Mouse (Mus musculus): ENCODE results near the gene Me1. TPM values are rescaled to one million over a fixed set of nuclear protein-coding genes. Genes with fewer than 3 reads are reported as not detected.

Me1 gene
- polyA plus RNA-seq, 1 experiment from 2014 or later = 12.4 TPM

DNA sequence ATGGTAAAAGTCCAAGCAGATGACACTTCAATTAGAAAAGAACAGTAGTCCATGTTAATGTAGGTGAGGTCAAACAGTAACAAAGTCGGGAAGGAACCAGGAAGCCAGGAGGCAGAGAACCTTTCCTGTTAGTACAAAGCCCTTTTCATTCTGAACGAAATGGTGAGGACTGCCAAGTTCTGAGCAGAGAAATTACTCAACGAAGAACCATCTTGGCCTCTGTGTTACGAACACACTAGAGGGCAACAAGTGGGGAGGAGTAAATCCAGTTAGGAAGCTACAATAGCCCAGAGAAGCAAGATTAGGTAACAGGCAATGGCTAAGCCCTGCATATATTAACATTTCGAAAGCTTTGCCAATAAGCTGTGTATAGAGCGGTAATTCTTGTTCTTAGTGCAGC lies 57.0 kb downstream of the Me1 start:
- no peak for DNase-seq (ENCODE audit: low spot score)
- 86% methylated on average over 6 of the region's 6 CpGs for WGBS
- no peak overlapping the region for H3K27ac ChIP-seq
- no peaks in the 10 kb centered on the region for H3K36me3 ChIP-seq
- H3K4me1 ChIP-seq (replicated peaks) = no peaks in the 10 kb centered on the region
- H3K9me3 ChIP-seq = no peaks in the 10 kb centered on the region
- H3K4me3 ChIP-seq = no peak overlapping the region
- no peaks in the 10 kb centered on the region for H3K27me3 ChIP-seq (ENCODE audit: insufficient read depth, poor library complexity, severe bottlenecking)

DNA sequence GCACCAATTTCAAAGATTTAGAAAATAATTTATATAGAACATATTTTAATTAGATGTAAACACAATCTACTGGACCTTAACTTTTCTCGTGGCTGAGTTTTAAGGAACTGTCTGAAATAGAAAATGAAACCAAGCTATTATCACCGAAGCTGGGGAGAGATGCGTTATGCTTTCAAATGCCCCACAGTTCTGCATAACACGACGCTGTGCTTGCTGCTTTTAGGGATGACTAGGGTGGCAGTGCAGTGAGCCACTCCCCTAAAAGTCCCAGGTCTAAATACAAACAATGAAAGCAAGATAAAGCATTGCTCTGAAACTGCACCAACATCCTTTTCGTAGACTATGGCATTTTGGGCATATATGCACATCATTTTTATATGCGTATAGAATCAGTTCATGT lies 64.6 kb downstream of the Me1 start:
- Histone ChIP-seq H3K36me3 (no peaks in the 10 kb centered on the region), H3K4me3 (no peak overlapping the region), H3K27ac (no peak overlapping the region), H3K27me3 (ENCODE audit: insufficient read depth, poor library complexity, severe bottlenecking) (no peaks in the 10 kb centered on the region), H3K4me1 (replicated peaks) (no peaks in the 10 kb centered on the region), H3K9me3 (no peaks in the 10 kb centered on the region)
- DNase-seq (ENCODE audit: low spot score) = no peak
- 88% methylated on average over 7 of the region's 7 CpGs for WGBS

DNA sequence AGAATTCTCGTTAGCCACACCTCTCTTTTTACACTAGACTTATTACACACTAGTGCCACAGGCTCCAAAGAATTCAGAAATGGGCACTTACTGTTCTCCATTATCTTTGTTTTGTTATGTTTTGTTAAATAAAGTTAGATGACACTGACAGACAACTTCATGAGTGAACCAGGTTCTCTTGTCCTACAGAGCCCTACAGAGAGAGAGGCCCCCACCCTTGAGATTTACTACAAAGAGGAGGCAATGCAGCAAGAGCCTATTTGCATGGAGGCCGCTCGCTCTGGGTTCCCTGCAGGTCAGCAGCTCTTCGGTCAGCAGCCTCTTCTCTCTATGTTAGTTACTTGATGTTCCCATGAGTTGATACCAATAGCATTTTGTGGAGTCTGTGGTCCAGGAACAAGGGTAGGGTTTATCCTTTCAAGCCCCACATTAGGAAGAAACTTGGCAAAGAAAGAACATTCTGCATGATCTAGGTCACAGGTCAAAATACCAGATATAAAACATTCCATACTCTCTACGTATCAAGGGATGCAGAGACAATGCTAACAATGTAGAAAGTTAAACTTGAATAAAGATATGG lies 65.3 kb downstream of the Me1 start:
- no peak for DNase-seq (ENCODE audit: low spot score)
- WGBS = 73% methylated on average over 5 of the region's 5 CpGs
- Histone ChIP-seq H3K36me3 (no peaks in the 10 kb centered on the region), H3K4me1 (replicated peaks) (no peaks in the 10 kb centered on the region), H3K4me3 (no peak overlapping the region), H3K27ac (no peak overlapping the region), H3K9me3 (no peaks in the 10 kb centered on the region), H3K27me3 (ENCODE audit: insufficient read depth, poor library complexity, severe bottlenecking) (no peaks in the 10 kb centered on the region)

DNA sequence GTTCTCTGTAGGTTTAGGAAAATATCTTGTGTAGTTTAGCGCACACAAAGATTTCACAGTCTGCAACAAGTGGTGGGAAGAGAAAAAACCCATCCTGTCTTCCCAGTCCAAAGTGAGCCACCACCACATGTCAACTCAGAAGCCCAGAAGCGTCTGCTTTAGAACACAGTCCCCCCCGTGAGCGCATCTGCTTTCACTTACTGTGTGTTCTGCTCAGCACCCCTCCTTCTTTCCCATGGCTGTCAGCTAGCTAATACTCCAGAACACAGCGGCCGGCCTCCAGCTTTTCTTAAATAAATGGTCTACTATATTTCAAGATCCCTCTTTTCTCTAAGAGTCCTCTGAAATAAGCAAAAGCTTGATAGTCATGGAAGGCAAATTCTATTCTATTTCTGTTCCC lies 66.4 kb downstream of the Me1 start:
- Histone ChIP-seq H3K36me3 (no peaks in the 10 kb centered on the region), H3K9me3 (no peaks in the 10 kb centered on the region), H3K27ac (no peak overlapping the region), H3K4me3 (no peak overlapping the region), H3K27me3 (ENCODE audit: insufficient read depth, poor library complexity, severe bottlenecking) (no peaks in the 10 kb centered on the region), H3K4me1 (replicated peaks) (no peaks in the 10 kb centered on the region)
- WGBS = 70% methylated on average over 6 of the region's 6 CpGs
- DNase-seq (ENCODE audit: low spot score) = peak; percentile 18

DNA sequence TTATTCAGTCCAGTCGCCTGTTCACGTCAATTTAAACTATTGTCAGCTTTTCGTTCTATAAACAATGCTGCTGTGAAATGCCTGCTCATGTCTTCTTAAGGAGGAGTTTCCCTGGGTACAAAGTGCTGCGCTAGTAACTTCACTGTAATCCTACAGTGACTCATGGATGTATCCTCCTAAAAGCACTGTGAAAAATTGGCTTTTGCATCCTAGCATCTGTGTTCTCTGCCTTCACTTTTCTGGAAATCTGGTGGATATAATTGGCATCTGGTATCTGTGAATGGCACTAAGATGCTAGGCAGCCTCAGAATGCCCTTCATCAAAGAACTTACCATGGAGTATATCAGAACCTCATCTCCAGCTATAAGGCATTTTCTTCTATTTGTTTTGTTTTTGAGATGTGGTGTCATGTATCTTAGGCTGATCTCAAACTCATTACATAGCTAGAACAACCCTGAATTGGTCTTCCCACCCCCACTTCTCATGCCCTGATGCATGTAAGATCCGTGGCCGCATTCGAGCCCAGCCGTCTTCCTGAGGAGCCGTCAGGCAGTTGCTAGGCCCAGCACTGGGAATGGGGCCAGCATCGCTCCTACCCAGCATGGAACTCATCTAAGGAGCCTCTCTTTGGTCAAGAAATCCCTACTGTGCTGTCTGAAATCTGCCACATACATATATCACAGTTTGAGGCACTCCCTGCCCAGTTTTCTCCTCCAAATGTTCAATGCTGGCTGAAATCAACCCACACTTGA lies 67.8 kb downstream of the Me1 start:
- Histone ChIP-seq H3K4me3 (no peak overlapping the region), H3K9me3 (no peaks in the 10 kb centered on the region), H3K27ac (no peak overlapping the region), H3K27me3 (ENCODE audit: insufficient read depth, poor library complexity, severe bottlenecking) (no peaks in the 10 kb centered on the region), H3K4me1 (replicated peaks) (no peaks in the 10 kb centered on the region), H3K36me3 (no peaks in the 10 kb centered on the region)
- DNase-seq (ENCODE audit: low spot score) = no peak
- WGBS = 91% methylated on average over 10 of the region's 10 CpGs

DNA sequence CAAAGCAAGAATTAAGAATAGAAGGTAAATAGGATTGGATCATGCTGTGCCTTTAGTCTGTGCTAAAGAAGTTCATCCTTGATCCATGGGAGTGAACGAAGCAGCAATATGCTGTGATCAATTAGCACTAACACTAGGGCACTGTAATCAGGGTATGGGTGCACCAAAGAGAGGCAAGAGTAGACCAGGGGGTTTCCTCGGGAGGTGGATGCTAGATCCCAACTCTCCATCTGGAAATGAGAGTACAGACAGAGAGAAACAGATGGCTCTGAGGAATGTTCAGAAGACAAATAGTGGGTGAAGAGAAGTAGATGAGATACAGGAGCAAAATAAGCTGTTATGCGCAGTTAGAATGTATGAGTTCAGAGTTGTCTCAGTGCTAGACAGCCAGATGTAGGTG lies 68.8 kb downstream of the Me1 start:
- H3K27me3 ChIP-seq (ENCODE audit: insufficient read depth, poor library complexity, severe bottlenecking) = no peaks in the 10 kb centered on the region
- no peak for DNase-seq (ENCODE audit: low spot score)
- H3K36me3 ChIP-seq = no peaks in the 10 kb centered on the region
- H3K4me1 ChIP-seq (replicated peaks) = no peaks in the 10 kb centered on the region
- 77% methylated on average over 3 of the region's 3 CpGs for WGBS
- no peaks in the 10 kb centered on the region for H3K9me3 ChIP-seq
- no peak overlapping the region for H3K4me3 ChIP-seq
- H3K27ac ChIP-seq = no peak overlapping the region

DNA sequence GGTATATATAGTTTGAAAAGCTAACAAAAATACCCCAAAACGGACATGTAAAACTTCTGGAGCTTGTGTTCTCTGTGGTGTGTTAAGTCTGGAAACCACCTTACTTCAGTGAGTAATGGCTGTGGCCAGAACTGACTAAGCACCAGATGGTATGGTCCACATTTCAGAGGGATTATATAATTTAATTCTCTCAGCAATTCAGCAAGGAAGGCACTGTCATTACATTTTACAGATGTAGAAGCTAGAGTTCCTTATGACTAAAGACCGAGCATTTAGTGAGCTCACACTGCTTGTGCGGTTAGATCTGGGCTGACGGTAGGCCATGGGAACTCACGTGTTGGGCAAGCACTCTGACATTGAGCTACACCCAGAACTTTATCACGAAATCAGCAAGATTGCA lies 71.0 kb downstream of the Me1 start:
- Histone ChIP-seq H3K27me3 (ENCODE audit: insufficient read depth, poor library complexity, severe bottlenecking) (no peaks in the 10 kb centered on the region), H3K4me3 (no peak overlapping the region), H3K9me3 (no peaks in the 10 kb centered on the region), H3K27ac (no peak overlapping the region), H3K4me1 (replicated peaks) (no peaks in the 10 kb centered on the region), H3K36me3 (no peaks in the 10 kb centered on the region)
- 91% methylated on average over 6 of the region's 6 CpGs for WGBS
- no peak for DNase-seq (ENCODE audit: low spot score)

DNA sequence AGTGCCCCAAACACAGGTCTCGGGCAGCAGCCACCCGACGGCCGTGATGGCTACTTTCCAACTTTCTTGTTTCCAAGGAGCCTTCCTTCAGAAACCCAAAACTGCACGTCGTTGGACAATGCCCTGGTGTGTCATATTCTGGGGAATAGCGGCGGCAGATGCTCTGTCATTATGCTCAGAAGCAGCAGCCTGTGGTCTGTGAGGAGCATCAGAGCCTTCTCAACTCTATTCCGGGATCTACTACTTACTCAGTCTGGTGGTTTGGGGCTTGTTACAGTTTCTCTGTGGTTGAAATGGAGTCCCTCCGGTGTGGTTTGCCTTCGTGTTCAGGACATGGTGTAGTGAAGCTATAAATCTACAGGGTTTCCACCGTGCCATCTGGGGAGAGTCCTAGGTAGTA lies 71.7 kb downstream of the Me1 start:
- H3K27me3 ChIP-seq (ENCODE audit: insufficient read depth, poor library complexity, severe bottlenecking) = no peaks in the 10 kb centered on the region
- no peaks in the 10 kb centered on the region for H3K4me1 ChIP-seq (replicated peaks)
- DNase-seq (ENCODE audit: low spot score) = no peak
- WGBS = 94% methylated on average over 12 of the region's 12 CpGs
- H3K4me3 ChIP-seq = no peak overlapping the region
- H3K27ac ChIP-seq = no peak overlapping the region
- no peaks in the 10 kb centered on the region for H3K36me3 ChIP-seq
- H3K9me3 ChIP-seq = no peaks in the 10 kb centered on the region

DNA sequence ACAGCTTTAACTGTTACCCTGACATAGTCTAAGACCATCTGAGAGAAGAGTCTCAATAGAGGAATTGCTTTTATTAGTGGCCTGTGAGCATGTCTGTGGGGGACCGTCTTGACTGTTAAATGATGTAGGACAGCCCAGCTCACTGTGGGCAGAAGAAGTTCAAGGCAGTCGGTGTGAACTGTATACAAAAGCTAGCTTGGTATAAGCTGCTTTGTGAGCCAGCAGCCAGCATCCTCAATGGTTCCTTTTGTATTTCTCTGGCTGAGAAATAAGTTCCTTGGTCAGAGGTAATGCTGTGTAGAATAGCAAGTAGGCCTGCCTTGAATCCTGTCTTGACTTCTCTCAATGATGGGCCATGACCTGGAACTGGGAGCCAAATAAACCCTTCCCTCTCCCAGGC lies 73.7 kb downstream of the Me1 start:
- Histone ChIP-seq H3K27ac (no peak overlapping the region), H3K4me3 (no peak overlapping the region), H3K4me1 (replicated peaks) (no peaks in the 10 kb centered on the region), H3K36me3 (no peaks in the 10 kb centered on the region), H3K9me3 (no peaks in the 10 kb centered on the region), H3K27me3 (ENCODE audit: insufficient read depth, poor library complexity, severe bottlenecking) (no peaks in the 10 kb centered on the region)
- 78% methylated on average over 2 of the region's 2 CpGs for WGBS
- no peak for DNase-seq (ENCODE audit: low spot score)

DNA sequence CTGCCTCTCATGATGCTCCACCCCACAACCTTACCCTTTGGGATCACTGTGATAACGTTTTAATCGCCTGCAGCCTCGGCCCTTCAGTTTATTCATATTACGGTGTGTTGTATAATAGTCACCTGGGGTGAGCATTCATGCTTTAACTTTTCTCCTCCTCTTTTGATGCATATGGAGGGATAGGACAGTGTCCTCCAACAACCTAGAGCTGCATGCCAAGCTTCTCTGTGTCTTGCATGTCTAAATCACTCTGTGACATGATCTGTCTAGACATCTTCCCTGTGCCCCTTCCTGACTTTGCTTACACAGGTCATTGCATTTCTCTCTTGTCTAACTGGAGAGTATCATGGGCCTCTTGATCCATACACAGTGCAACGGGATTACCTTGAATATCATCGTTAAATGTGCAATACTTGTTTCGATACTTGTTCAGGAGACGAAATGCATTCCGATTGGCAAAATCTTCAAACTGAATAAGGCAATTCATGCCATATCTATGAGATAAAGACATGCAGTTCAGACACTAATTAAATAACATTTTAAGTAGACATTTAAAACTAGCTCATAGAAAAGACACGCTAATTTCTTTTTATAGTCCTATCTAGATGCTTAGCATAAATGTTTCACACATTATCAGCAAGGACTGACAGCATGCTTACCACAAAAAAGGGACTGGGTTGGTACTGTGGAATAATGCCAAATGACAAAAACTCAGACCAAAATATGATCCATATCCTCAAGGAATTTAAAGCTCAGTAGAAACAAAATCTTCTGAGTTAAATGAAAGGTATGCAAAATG lies 76.2 kb downstream of the Me1 start:
- whole genome bisulfite sequencing = 86% methylated on average over 10 of the region's 10 CpGs
- Histone ChIP-seq H3K4me1 (replicated peaks) (no peaks in the 10 kb centered on the region), H3K27ac (no peak overlapping the region), H3K27me3 (ENCODE audit: insufficient read depth, poor library complexity, severe bottlenecking) (no peaks in the 10 kb centered on the region), H3K9me3 (no peaks in the 10 kb centered on the region), H3K4me3 (no peak overlapping the region), H3K36me3 (no peaks in the 10 kb centered on the region)
- no peak for DNase-seq (ENCODE audit: low spot score)

DNA sequence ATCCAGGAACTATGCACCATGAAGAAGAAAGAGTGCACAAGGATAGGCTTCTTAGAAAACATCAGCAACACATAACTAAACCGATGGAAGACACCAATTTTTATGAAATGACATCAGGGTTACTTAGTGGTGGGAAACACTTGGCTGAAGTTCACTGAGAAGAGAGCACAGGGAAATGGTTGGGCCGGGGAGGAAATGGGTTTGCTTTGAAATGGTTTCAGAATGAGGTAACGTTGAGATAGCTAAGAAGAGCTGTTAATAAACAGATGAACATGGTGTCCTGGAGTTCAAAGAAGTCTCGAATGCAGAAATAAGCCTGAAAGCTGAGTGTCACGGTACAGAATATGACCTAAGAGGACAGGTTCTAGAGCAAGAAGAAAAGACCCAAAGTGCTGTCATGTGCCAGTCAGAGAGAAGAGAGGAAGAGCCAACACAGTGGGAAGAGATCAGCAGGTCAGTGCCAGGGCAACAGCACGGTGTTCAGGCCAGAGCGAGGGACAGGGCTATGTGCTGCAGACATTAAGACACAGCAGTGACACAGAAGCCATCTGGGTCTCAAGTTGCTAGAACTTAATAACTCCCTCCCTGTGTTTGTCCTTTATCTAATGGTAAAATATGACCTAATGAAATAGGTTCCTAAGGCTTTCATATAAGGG lies 77.8 kb downstream of the Me1 start:
- DNase-seq (ENCODE audit: low spot score) = no peak
- no peaks in the 10 kb centered on the region for H3K36me3 ChIP-seq
- H3K4me1 ChIP-seq (replicated peaks) = no peaks in the 10 kb centered on the region
- no peak overlapping the region for H3K27ac ChIP-seq
- 84% methylated on average over 7 of the region's 7 CpGs for WGBS
- no peaks in the 10 kb centered on the region for H3K27me3 ChIP-seq (ENCODE audit: insufficient read depth, poor library complexity, severe bottlenecking)
- H3K9me3 ChIP-seq = no peaks in the 10 kb centered on the region
- no peak overlapping the region for H3K4me3 ChIP-seq

DNA sequence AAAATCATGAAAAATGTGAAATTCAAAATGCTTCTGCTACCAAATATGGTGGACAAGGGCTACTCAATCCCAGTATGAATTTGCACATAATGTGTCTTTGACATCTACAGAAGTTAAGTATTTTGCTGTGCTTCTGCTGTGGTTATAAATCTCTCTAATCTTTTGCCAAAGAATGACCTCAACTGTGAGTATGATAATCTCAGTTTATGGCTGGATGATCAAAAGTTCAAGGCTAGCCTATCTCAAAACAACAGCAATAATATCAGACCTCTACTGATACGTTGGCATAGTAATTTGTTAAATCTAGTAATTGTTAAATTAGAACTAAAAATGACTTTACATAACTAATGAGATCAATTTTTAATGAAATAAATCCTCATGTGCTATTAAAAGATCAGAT lies 80.0 kb downstream of the Me1 start:
- H3K27me3 ChIP-seq (ENCODE audit: insufficient read depth, poor library complexity, severe bottlenecking) = no peaks in the 10 kb centered on the region
- no peaks in the 10 kb centered on the region for H3K9me3 ChIP-seq
- no peak overlapping the region for H3K27ac ChIP-seq
- no peaks in the 10 kb centered on the region for H3K36me3 ChIP-seq
- no peak overlapping the region for H3K4me3 ChIP-seq
- 86% methylated on average over 1 of the region's 1 CpGs for WGBS
- no peak for DNase-seq (ENCODE audit: low spot score)
- H3K4me1 ChIP-seq (replicated peaks) = no peaks in the 10 kb centered on the region

DNA sequence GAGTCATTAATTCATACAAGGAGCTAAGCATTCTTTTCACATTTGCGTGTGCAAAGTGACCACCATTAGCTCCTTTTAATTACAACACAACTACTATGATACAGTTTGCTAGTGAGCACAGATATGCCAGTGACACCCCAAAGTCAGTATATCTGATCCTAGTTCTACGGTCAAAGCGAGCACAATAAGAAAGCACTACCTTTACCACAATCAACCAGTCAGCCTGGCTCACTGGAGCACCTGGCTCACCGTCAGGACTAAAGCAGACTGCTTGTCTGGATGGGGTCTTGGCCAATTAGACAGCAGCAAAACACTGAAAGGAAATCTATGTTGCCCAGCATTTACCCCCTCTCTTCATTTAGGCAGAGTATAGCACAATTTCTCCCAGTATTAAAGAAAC lies 83.7 kb downstream of the Me1 start:
- WGBS = 94% methylated on average over 4 of the region's 4 CpGs
- Histone ChIP-seq H3K4me3 (no peak overlapping the region), H3K36me3 (no peaks in the 10 kb centered on the region), H3K27me3 (ENCODE audit: insufficient read depth, poor library complexity, severe bottlenecking) (no peaks in the 10 kb centered on the region), H3K27ac (no peak overlapping the region), H3K9me3 (no peaks in the 10 kb centered on the region), H3K4me1 (replicated peaks) (no peaks in the 10 kb centered on the region)
- no peak for DNase-seq (ENCODE audit: low spot score)

All from hindbrain, embryonic 10.5 days (tissue).